Mouse (Mus musculus) embryonic fibroblast, embryonic 13.5 days (primary cell): ENCODE measurements around the gene Vstm2l.

ENCODE experiments used
- CTCF ChIP-seq: IDR thresholded peaks from 2 replicates; pipeline ENCODE4 v1.5.1; 2011; ENCODE audit warnings: mild to moderate bottlenecking, control low read depth, low read length, moderate library complexity, borderline replicate concordance; ENCODE audit not compliant: insufficient read depth
- POLR2A ChIP-seq: IDR thresholded peaks from 2 replicates; pipeline ENCODE4 v1.6.1; 2011; ENCODE audit warnings: low read depth, mild to moderate bottlenecking, control low read depth, low read length, moderate library complexity

GRCm38 (mm10) chr2:157873223-157873622 lies 41.2 kb upstream of the Vstm2l start:
- TF ChIP-seq CTCF (no peak), POLR2A (no peak)
